Mouse (Mus musculus): Measurements from ENCODE around the gene Etv5.

- TF ChIP-seq CTCF (IDR thresholded peaks at IDR 0.05; ENCODE audit: extremely low read depth, insufficient read depth, low read length) = no peak
- no peak for TF ChIP-seq POLR2A (IDR thresholded peaks at IDR 0.05; ENCODE audit: extremely low read depth, insufficient read depth, low read length)
These were observed 85.9 kb downstream of the Etv5 start for GRCm38 (mm10) chr16:22353639-22354038.
